12 mouse cellular contexts compared by ENCODE assay signal in the genomic region with DNA sequence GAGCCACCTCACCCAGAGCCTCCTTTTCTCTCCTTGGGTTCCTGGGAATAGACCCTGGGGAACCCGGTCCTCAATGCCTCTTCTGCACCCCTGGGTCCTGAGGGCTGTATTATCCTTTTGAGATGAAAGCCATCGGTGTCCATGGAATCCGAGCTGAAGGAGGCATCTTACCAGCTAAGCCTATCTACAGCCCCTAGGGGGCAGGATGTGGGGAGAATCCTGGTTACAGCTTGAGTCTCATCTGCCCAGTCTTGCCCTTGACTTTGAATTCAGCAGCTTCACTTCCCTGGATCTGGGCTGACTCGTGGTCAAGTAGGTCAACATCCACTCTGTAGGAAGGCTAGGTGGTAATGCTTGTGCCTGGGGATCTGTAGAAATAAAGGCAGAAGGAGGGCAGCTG. TPM values are rescaled to one million over a fixed set of nuclear protein-coding genes. Genes with fewer than 3 reads are reported as not detected.
A peak's percentile ranks its signal among the peaks of the same experiment; 100 is the strongest.
DNase-seq lines count a peak whose midpoint lies in the region; ATAC-seq and TF ChIP-seq lines count a peak whose summit lies in the region.
"Had no signal": no experiment of that assay in that cellular context is flagged by ENCODE, and none has a peak within 500 bp of the region (broad histone marks: within the 10 kb centered on the region; RNA-seq: fewer than 3 reads in every experiment).

No protein-coding gene starts in this region.

- peak; percentile 6; the same call in 1 of the 2 replicates for ATAC-seq in forebrain, embryonic 14.5 days
- no peak for ATAC-seq in midbrain, embryonic 16.5 days

- H3K36me3 ChIP-seq in forebrain, embryonic 14.5 days (ENCODE audit: control insufficient read depth, insufficient read depth, low read length): no peaks in the 10 kb centered on the region
- H3K36me3 ChIP-seq in midbrain, embryonic 16.5 days (ENCODE audit: control insufficient read depth, insufficient read depth, low read length): no peaks in the 10 kb centered on the region
- H3K36me3 ChIP-seq: G1E had no signal

- H3K4me3 ChIP-seq in left cerebral cortex, adult 2 months: peak overlapping the region; percentile 56
- H3K4me3 ChIP-seq in forebrain, embryonic 14.5 days (ENCODE audit: low read depth, low read length): no peak overlapping the region
- H3K4me3 ChIP-seq in midbrain, embryonic 16.5 days (ENCODE audit: low read depth, low read length): peak overlapping the region; percentile 65; the same call in 1 of the 2 replicates
- H3K4me3 ChIP-seq: megakaryocyte, embryonic 14.5 days had no signal

- WGBS in forebrain, embryonic 14.5 days: 40% methylated on average over 4 of the region's 4 CpGs
- 33% methylated on average over 4 of the region's 4 CpGs for WGBS in midbrain, embryonic 16.5 days

- H3K4me1 ChIP-seq in forebrain, embryonic 14.5 days (ENCODE audit: control insufficient read depth, insufficient read depth, low read length): peaks cover 15% of the 10 kb centered on the region
- H3K4me1 ChIP-seq in midbrain, embryonic 16.5 days (ENCODE audit: control insufficient read depth, insufficient read depth, low read length): peaks cover 25% of the 10 kb centered on the region

- DNase-seq in left cerebral cortex, adult 2 months (ENCODE audit: extremely low spot score in 1 of 2, low spot score in 2 of 2): no peak
- DNase-seq in left cerebral cortex, adult 9 months (ENCODE audit: low spot score in 2 of 2): no peak
- peak; percentile 41 for DNase-seq in R1 (ENCODE audit: low read depth, low spot score)
- peak; percentile 39 for DNase-seq in forebrain, embryonic 14.5 days (ENCODE audit: low spot score)
- no peak for DNase-seq in spleen, adult 12 weeks (ENCODE audit: low spot score)
- DNase-seq in adrenal gland, postnatal 14 days: no peak
- DNase-seq: adrenal gland, postnatal 36 days; heart, postnatal 10 days; thymus, adult 2 months had no signal

- peak overlapping the region; percentile 98 for H3K27ac ChIP-seq in left cerebral cortex, adult 2 months
- H3K27ac ChIP-seq in forebrain, embryonic 14.5 days (ENCODE audit: low read depth, low read length): peak overlapping the region; percentile 89
- H3K27ac ChIP-seq in midbrain, embryonic 16.5 days (ENCODE audit: low read length): peak overlapping the region; percentile 94

- intact Hi-C loops in left cerebral cortex, adult 2 months (cut with DNase I): no loop called here

- H3K27me3 ChIP-seq in forebrain, embryonic 14.5 days (replicated peaks; ENCODE audit: control insufficient read depth, insufficient read depth, low read length): no peaks in the 10 kb centered on the region
- H3K27me3 ChIP-seq in midbrain, embryonic 16.5 days (ENCODE audit: control insufficient read depth, insufficient read depth, low read depth, low read length): no peaks in the 10 kb centered on the region

- H3K9me3 ChIP-seq in forebrain, embryonic 14.5 days (replicated peaks; ENCODE audit: control insufficient read depth, low read length): no peaks in the 10 kb centered on the region
- no peaks in the 10 kb centered on the region for H3K9me3 ChIP-seq in midbrain, embryonic 16.5 days (replicated peaks; ENCODE audit: control insufficient read depth, low read length, poor library complexity, severe bottlenecking)

- peak; percentile 63 for TF ChIP-seq CTCF in left cerebral cortex, adult 2 months (IDR thresholded peaks at IDR 0.05)

- H3K4me2 ChIP-seq in forebrain, embryonic 14.5 days (ENCODE audit: low read length): peak overlapping the region; percentile 47
- peak overlapping the region; percentile 74 for H3K4me2 ChIP-seq in midbrain, embryonic 16.5 days (ENCODE audit: low read length)

- no peak overlapping the region for H3K9ac ChIP-seq in forebrain, embryonic 14.5 days (ENCODE audit: low read length)
- H3K9ac ChIP-seq in midbrain, embryonic 16.5 days (ENCODE audit: low read depth, low read length): 0 out of 2 replicates have a peak overlapping the region, but pooled peaks have one; percentile 1

RNA-seq across cellular contexts. Expression of gene 1500009C09Rik, which starts 3.1 kb away (rescaled TPM):
- total RNA-seq in left cerebral cortex, adult 2 months (2021): 100 to 1,000 TPM in 1 of 2 experiments, 10 to 100 TPM in 1; 96.5 to 102 TPM
- polyA plus RNA-seq in forebrain, embryonic 14.5 days (2014; fragmentation: Nextera tagmentation; extraction: Ambion mirVana): 13.2 and 19.3 TPM in 2 replicates
- polyA plus RNA-seq in midbrain, embryonic 16.5 days (2015; fragmentation: Nextera tagmentation; extraction: Ambion mirVana): 21.0 and 21.7 TPM in 2 replicates
- total RNA-seq in adrenal gland, postnatal 14 days (2021): 0.49 and 0.74 TPM in 2 replicates
- total RNA-seq: G1E; heart, postnatal 10 days had no signal
- polyA plus RNA-seq: G1E had no signal

RNA-seq across cellular contexts. Expression of gene Cenpm, which starts 10.7 kb away (rescaled TPM):
- total RNA-seq in left cerebral cortex, adult 2 months (2021): 1 to 10 TPM; 3.1 to 4.8 TPM
- 42.4 and 63.9 TPM in 2 replicates for polyA plus RNA-seq in forebrain, embryonic 14.5 days (2014; fragmentation: Nextera tagmentation; extraction: Ambion mirVana)
- 12.7 and 13.9 TPM in 2 replicates for polyA plus RNA-seq in midbrain, embryonic 16.5 days (2015; fragmentation: Nextera tagmentation; extraction: Ambion mirVana)
- 10.9 and 12.2 TPM in 2 replicates for total RNA-seq in adrenal gland, postnatal 14 days (2021)

RNA-seq across cellular contexts. Expression of gene Sept3, which starts 19.4 kb away (rescaled TPM):
- total RNA-seq in left cerebral cortex, adult 2 months (2021): 100 to 1,000 TPM; 489 to 520 TPM
- polyA plus RNA-seq in forebrain, embryonic 14.5 days (2014; fragmentation: Nextera tagmentation; extraction: Ambion mirVana): 225 and 276 TPM in 2 replicates
- polyA plus RNA-seq in midbrain, embryonic 16.5 days (2015; fragmentation: Nextera tagmentation; extraction: Ambion mirVana): 406 and 437 TPM in 2 replicates
- 6.0 and 6.1 TPM in 2 replicates for total RNA-seq in adrenal gland, postnatal 14 days (2021)
- polyA plus RNA-seq: G1E had no signal

RNA-seq across cellular contexts. Expression of gene Tnfrsf13c, which starts 31.1 kb away (rescaled TPM):
- total RNA-seq in left cerebral cortex, adult 2 months (2021): under 1 TPM; 0.29 to 0.47 TPM
- 0.14 and 0.19 TPM in 2 replicates for polyA plus RNA-seq in forebrain, embryonic 14.5 days (2014; fragmentation: Nextera tagmentation; extraction: Ambion mirVana)
- 0.14 TPM in 1 of 2 replicates, not detected in the other for polyA plus RNA-seq in midbrain, embryonic 16.5 days (2015; fragmentation: Nextera tagmentation; extraction: Ambion mirVana)
- total RNA-seq in adrenal gland, postnatal 14 days (2021): 1.0 and 6.8 TPM in 2 replicates

RNA-seq across cellular contexts. Expression of gene Shisa8, which starts 42.6 kb away (rescaled TPM):
- 1 to 10 TPM; 2.1 to 2.7 TPM for total RNA-seq in left cerebral cortex, adult 2 months (2021)
- polyA plus RNA-seq in forebrain, embryonic 14.5 days (2014; fragmentation: Nextera tagmentation; extraction: Ambion mirVana): 0.61 and 0.77 TPM in 2 replicates
- polyA plus RNA-seq in midbrain, embryonic 16.5 days (2015; fragmentation: Nextera tagmentation; extraction: Ambion mirVana): 0.77 and 1.0 TPM in 2 replicates
- 0.44 and 1.1 TPM in 2 replicates for total RNA-seq in adrenal gland, postnatal 14 days (2021)
- polyA plus RNA-seq: G1E had no signal

Comparison
In these comparisons a context has a peak if more than half of its experiments do, and no peak if none do; other contexts are left out.
1. DNase-seq: peak in R1 (single experiment) and forebrain, embryonic 14.5 days (single experiment); none in left cerebral cortex, adult 2 months (0 of 2), left cerebral cortex, adult 9 months (0 of 2), spleen, adult 12 weeks (single experiment) and adrenal gland, postnatal 14 days (single experiment).
2. RNA of gene 1500009C09Rik, which starts 3.1 kb away (total RNA-seq): 96.5 to 102 TPM in left cerebral cortex, adult 2 months; 0.49 to 0.74 TPM in adrenal gland, postnatal 14 days; every median in the first group is over 10 times any median in the second.
3. RNA of gene Sept3, which starts 19.4 kb away (total RNA-seq): 489 to 520 TPM in left cerebral cortex, adult 2 months; 6.0 to 6.1 TPM in adrenal gland, postnatal 14 days; every median in the first group is over 10 times any median in the second.
4. Peak in every context shown above with its lines, with median percentiles within 50 percentile points of each other: H3K27ac ChIP-seq.